Mouse (Mus musculus) ES-E14 (cell line): Measurements from ENCODE around the gene Cct2.

Experiments used
- HCFC1 ChIP-seq: IDR thresholded peaks from 2 replicates; pipeline ENCODE4 v1.6.1; 2012; ENCODE audit warnings: low read length, inconsistent platforms, borderline replicate concordance; ENCODE audit not compliant: insufficient read depth
- MAFK ChIP-seq: IDR thresholded peaks from 2 replicates; pipeline ENCODE4 v1.6.1; 2014; ENCODE audit warnings: mild to moderate bottlenecking, low read depth, low read length, inconsistent platforms; ENCODE audit not compliant: insufficient read depth
- ZNF384 ChIP-seq: IDR thresholded peaks from 2 replicates; pipeline ENCODE4 v1.6.1; 2012; ENCODE audit warnings: low read depth, low read length, inconsistent platforms

DNA sequence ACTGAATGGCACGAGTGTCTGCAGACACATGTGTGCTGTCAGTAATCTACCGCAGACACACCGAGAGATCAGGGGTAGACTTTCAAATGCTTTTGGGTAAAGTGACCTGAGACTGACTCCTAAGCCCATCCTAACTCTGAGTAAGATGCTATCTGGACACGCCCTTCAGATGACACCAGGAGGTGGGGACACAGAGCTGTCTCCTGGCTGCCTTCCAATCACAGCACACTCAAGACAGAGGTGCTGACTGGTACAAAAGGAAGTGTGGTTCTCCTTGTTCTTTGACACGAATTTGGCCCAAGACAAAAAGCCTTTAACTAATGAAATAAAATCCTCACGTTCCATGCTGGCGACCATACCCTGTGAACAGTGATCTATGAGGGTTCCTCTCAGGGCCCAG is 9.6 kb upstream of the Cct2 start:
- TF ChIP-seq HCFC1 (no peak), ZNF384 (no peak), MAFK (no peak)
